Mouse (Mus musculus): ENCODE results near the gene Tent5b.
A peak's percentile ranks its signal among the peaks of the same experiment; 100 is the strongest.
"Not testable (repeated sequence)": the region's sequence is repeated elsewhere in the genome, so short reads cannot be mapped to it uniquely, and the experiment has no call there.

Gene Tent5b

DNA sequence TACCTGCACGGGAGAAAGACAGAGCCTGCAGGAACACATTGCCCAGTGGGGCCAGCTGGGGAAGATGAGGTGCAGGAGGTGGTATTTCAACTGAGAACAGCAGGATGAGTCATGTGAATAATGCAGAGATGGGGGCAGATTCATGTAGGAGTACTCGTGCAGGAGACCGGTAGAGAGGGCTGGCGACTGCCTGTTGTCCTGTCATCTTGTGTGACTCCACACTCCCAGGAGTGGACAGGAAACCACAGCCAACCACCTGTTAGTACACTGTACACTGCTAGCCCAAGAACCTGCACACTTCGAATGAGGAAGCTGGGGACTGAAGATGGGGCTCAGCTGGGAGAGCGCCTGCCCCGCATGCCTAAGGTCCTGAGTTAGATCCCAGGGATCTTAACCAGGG lies 21.6 kb downstream of the Tent5b start:
- no peak for DNase-seq (ENCODE audit: low read depth, low spot score)

DNA sequence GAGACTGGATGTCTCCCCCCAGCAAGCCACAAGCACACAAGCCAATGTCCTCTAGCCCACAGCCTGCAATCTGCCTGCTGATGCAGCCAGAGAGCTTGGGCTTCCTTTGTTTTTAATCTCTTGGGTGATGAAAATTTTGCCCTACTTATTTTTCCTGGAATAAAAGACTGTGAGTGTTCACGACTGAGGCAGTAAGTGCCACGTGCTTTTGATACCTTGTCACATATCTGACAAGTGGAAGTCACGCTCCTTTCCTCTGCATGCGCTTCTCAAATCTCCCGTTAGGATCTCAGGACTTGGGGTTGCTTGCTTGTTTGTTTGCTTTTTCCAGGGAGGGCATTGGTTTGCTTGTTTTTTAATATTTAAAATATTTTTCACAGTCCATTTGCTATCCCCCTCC lies 24.4 kb downstream of the Tent5b start:
- no peak for DNase-seq (ENCODE audit: low read depth, low spot score)

DNA sequence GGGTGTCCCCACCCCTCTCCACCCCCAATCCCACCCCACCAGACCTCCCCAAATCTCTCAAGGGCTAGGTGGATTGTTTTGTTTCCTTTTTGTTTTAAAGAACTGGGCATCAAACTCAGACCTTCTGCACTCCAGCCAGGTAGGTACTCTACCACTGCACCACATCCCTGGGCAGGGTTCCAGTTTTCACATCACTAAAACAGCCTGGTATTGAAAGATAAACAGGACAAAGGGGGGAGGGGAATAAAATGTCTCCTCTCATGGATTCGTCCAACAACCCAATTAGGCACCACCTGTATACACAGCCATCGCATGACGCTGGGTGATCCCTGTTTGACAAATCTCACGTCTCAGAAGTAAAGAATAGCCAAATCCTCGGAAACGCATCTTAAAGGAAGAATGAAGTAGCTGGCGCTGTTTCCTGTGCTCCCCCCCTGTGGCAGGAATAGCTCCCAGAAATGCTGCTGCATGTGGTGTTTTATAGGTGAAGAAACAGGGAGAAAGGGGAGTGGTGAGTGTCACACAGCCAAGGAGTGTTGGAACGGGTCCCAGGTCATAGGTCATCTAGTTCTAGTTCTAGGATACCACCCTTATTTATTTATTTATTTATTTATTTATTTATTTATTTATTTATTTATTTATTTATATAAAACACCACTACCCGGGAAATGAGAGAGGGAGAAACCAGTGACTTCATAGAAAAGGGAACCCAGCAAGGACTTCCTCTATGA lies 25.0 kb downstream of the Tent5b start:
- no peak for DNase-seq (ENCODE audit: low read depth, low spot score)

DNA sequence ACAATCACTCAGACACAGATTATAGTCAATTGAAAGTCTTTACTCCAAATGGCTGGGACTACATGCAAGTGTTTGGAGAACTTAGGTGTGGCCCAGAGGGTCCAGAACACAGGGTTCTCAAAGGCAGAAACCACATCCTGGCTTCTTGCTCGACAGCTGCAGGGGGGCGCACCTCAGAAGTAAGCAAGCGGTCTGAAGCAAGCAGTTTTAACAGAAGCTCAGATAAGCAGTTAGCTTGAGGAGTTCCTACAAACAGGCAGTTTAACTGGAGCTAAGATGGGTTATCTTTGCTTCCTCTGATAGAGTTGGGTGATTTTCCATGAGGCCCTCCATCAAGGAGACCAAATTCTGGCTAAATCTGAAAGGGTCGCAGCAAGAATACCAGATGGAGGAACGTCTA lies 26.6 kb downstream of the Tent5b start:
- DNase-seq (ENCODE audit: low read depth, low spot score): no peak

DNA sequence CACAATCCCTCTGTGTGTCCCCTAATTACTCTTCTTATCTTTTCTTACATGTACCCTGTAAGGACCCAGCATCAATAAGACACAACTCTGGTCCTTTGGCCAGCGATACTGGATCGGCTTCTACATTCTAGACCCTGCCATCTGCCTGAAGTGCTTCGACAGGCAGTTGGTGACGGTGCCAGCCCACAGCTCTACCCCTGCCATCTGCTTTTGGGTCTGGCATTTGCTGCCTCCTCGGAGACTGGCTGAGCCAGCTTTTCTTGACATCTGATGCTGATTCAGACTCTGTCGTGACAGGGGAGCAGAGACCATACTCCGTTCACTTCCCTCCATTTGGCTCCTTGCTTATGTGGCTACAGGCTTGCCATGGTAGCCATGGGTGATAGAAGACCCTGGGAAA lies 29.1 kb downstream of the Tent5b start:
- peak; percentile 64 for DNase-seq (ENCODE audit: low read depth, low spot score)

DNA sequence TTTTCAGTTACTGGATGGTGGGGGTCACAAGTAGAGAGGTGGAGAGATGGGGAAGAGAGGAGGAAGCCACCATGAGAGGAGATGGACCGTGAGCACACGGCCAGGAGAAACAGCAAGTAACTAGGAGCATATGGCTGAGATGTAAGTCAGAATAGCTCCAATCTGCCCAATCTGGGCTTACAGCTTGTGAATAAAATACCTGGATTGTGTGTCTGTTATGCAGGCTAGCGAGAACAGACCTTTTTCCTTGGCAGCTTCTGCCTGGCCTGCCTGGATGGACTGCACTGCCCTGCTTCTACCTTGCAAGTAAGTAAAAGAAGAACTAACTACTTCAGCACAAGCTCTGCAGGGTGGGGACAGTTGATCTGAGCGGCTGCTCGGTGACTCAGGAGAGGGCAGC lies 31.1 kb downstream of the Tent5b start:
- no peak for DNase-seq (ENCODE audit: low read depth, low spot score)

DNA sequence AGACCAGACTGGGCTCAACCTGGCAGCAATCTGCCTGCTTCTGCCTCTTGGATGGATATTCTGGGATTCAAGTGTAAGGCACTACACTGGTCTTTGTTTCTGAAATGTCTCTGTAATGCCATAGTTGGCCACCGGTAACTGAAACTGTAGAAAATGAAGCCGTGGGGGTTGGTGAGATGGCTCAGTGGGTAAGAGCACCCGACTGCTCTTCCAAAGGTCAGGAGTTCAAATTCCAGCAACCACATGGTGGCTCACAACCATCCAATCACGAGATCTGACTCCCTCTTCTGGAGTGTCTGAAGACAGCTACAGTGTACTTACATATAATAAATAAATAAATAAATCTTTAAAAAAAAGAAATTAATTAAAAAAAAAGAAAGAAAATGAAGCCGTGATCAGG lies 32.6 kb downstream of the Tent5b start:
- DNase-seq (ENCODE audit: low read depth, low spot score): not testable (repeated sequence)

DNA sequence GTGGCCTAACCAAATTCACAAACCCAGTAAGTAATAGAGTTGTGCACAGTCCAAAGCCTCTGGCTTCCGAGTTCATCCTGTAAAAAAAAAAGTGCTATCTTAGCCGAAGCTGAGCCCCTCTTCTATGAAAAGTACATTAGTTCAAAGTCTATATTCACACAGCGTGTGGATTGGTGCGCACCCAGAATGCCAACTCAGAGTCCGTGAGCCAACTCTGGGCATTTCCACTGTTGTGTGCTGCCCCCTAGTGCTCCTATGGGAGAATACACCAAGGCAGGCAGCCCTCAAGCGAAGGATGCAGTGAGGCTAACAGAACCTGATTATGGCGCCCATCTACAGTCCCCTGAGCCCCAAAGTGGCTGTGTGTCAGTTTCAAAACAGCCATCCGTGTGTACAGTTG lies 33.0 kb downstream of the Tent5b start:
- no peak for DNase-seq (ENCODE audit: low read depth, low spot score)

DNA sequence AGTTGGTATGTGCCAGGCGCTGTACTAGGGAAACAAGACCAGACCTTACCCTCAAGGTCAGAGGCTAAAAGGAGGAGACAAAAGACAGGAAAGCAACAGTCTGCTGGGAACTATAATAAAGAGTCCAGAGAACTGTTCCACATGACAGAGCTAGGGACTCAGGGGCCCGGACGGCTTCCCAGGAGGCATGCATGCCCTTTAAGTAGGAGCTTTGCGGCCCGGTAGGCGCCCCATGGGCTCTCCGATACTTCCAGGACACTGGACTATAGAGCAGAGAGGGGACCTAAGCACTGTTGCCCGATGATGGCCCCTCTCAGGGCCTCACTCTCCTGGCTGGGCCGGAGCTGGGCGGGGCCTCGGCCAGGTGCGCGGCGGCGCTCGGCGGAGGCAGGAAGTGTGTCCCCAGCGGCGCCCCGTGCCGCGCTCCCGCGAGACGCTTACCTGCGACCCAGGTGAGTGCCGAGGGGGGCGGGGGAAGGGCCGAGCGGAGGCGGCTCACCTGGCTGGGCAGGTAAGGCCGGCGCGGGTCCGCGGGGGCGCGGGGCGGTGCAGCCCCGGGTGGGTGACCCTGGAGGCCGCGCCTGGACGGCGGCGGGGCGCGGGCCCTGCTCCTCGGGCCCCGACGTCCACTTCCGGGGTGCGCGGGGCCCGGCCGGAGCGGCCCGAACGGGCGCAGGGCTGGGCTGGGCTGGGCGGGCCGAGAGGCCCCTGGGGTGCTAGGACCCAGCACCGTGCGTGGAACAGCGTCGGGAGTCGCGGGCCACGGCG lies 38.9 kb downstream of the Tent5b start, which contains the start of gene Kdf1:
Gene Kdf1, plus strand, starts transcription at position 363 of the 768 bp plus-strand sequence.
- DNase-seq (ENCODE audit: low read depth, low spot score): no peak

DNA sequence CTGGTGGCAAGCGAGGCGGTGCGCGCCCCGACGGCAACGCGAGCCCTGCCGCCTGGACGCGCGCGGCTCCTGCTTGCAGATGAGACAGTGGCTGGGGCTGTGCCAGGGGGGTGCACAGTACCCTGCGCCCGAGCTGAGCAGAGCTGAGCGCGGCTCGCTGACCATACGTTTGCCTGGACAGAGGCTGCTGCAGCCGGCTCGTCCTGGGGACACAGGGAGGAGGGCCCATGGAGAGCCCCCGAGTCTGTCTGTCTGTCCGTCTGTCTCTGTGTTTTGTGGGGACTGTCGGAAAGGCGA lies 39.4 kb downstream of the Tent5b start:
- no peak for DNase-seq (ENCODE audit: low read depth, low spot score)

DNA sequence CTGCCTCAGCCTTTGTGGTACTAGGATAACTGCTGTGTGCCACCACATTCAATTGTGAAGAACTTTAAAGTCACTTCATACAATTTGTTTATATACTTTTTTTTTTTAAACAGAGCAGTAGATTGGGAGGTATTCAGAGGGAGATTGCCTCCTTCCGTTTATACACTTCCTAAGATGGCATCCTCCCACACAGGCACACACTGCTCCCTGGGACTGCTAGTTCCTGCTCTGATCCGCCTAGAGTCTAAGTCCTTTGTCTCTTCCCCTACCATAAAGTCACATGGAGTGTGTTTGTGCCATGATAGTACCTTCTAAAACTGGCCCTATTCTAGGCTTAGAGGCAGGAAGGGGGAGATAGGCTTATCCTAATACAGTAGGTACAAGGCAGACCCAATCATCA lies 41.6 kb downstream of the Tent5b start:
- no peak for DNase-seq (ENCODE audit: low read depth, low spot score)

DNA sequence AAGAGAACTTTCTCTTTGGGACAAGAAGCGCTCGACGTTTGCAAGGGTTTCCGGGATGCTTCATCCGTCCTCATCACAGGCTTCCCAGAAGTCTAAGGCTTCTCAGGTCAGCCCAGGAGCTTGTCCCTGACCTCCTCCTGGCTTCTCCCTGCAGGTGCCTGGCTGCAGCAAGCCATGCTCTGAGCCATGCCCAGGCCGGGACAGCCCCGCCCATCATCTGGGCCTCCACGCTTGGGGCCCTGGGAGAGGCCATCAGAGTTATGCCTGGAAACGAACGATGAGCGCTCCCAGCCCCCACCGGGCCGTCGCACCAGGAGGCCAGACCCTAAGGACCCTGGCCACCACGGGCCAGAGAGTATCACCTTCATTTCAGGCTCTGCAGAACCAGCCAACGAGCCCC lies 47.9 kb downstream of the Tent5b start:
- DNase-seq (ENCODE audit: low read depth, low spot score): no peak

DNA sequence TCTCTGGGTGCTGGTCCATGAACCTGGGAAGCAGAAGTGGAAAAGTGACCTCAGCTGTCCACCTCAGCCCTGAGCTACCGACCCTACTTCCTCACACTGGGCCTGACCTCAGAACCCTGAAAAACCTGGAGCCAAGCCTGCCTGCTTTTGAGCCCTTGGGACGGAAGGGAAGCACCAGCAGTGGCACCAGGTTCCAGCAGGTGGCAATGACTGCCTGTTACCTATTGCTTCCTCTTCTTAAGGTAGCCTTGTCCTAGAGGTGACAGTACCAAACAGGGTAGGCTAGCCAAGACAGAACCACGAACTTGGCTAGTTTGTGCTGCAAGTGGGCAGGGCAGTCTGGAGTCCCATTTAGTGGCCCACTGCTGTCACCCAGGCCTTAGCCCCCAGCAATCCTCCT lies 52.8 kb downstream of the Tent5b start:
- DNase-seq (ENCODE audit: low read depth, low spot score): no peak

DNA sequence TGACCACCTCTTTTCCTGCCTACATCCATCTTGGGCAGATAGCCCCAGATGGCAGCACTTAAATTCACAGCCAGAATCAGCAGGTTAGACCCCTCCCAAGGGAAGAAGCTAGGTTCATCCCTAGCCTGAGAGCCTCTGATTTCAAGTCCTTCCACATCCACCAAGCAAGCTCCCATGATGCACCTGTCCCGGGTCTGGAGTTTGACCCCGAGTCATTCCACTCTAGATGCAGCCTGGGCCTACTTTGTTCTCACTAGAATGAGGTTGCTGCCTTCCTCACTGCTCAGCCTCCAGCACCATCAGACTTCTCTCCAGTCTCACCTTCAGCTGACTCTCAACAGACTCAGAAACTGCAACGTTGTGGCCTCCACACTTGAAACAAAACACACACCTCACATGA lies 56.1 kb downstream of the Tent5b start:
- DNase-seq (ENCODE audit: low read depth, low spot score): no peak

DNA sequence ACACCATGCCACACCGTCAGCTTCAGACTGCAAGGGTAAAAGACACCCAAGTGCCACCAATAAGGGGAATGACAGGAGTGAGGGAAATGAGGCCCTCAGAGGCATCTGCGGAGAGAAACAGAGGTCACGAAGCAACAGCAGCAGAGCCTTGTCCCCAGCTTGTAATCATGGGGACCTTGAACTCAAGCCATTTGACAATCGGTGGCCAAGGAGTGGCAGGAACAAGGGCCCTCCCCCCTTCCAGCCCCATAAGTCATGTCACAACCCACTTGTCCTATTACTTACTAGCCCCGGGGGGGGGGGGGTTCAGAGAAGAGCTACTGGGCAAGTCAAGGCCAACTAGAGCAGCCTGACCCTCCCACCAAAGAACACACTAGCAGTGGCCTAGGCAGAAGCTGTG lies 56.7 kb downstream of the Tent5b start:
- no peak for DNase-seq (ENCODE audit: low read depth, low spot score)

Measured in brain, embryonic 18.5 days (tissue).